Mouse (Mus musculus): Measurements from ENCODE around the gene Olfr521.
"Not testable (repeated sequence)": the region's sequence is repeated elsewhere in the genome, so short reads cannot be mapped to it uniquely, and the experiment has no call there.

The Olfr521 gene

GRCm38 (mm10) chr7:99763207-99763606 is at the start of gene Olfr521:
Olfr521 (plus strand) TSS chr7:99763507.
- DNase-seq, result no peak

GRCm38 (mm10) chr7:99716536-99716935 is 46.8 kb upstream of the Olfr521 start:
- DNase-seq, result no peak

- DNase-seq, result no peak
These were observed 33.3 kb upstream of the Olfr521 start, which contains the start of gene Olfr520 for GRCm38 (mm10) chr7:99729973-99730372. Olfr520 (plus strand) TSS chr7:99730273.

- DNase-seq, result no peak
These were observed 28.7 kb upstream of the Olfr521 start for GRCm38 (mm10) chr7:99734612-99735011.

GRCm38 (mm10) chr7:99735491-99735890 is 27.8 kb upstream of the Olfr521 start:
- not testable (repeated sequence) for DNase-seq

- no peak for DNase-seq
These were observed 24.0 kb upstream of the Olfr521 start for GRCm38 (mm10) chr7:99739276-99739675.

- no peak for DNase-seq
These were observed 18.1 kb downstream of the Olfr521 start for GRCm38 (mm10) chr7:99781385-99781784.

GRCm38 (mm10) chr7:99781916-99782315 is 18.6 kb downstream of the Olfr521 start:
- DNase-seq, result no peak

- DNase-seq, result no peak
These were observed 20.1 kb downstream of the Olfr521 start for GRCm38 (mm10) chr7:99783421-99783820.

GRCm38 (mm10) chr7:99785553-99785952 is 22.2 kb downstream of the Olfr521 start:
- DNase-seq, result no peak

GRCm38 (mm10) chr7:99786774-99787173 is 23.5 kb downstream of the Olfr521 start:
- no peak for DNase-seq

- DNase-seq, result no peak
These were observed 24.6 kb downstream of the Olfr521 start for GRCm38 (mm10) chr7:99787935-99788334.

GRCm38 (mm10) chr7:99788563-99788962 is 25.3 kb downstream of the Olfr521 start:
- DNase-seq, result no peak

- no peak for DNase-seq
These were observed 27.5 kb downstream of the Olfr521 start for GRCm38 (mm10) chr7:99790816-99791215.

GRCm38 (mm10) chr7:99794096-99794495 is 30.8 kb downstream of the Olfr521 start:
- no peak for DNase-seq

- peak; percentile 42 to 50 for DNase-seq
These were observed 32.1 kb downstream of the Olfr521 start for GRCm38 (mm10) chr7:99795192-99795981.

- no peak for DNase-seq
These were observed 33.2 kb downstream of the Olfr521 start for GRCm38 (mm10) chr7:99796471-99796870.

GRCm38 (mm10) chr7:99797261-99797660 is 34.0 kb downstream of the Olfr521 start:
- DNase-seq, result no peak

- DNase-seq, result peak in 1 of 2 experiments; percentile 39
These were observed 34.8 kb downstream of the Olfr521 start for GRCm38 (mm10) chr7:99797911-99798647.

- no peak for DNase-seq
These were observed 35.8 kb downstream of the Olfr521 start for GRCm38 (mm10) chr7:99799118-99799517.

- DNase-seq, result no peak
These were observed 40.2 kb downstream of the Olfr521 start for GRCm38 (mm10) chr7:99803535-99803934.

GRCm38 (mm10) chr7:99804033-99804432 is 40.7 kb downstream of the Olfr521 start:
- DNase-seq, result not testable (repeated sequence)

GRCm38 (mm10) chr7:99805340-99805739 is 42.0 kb downstream of the Olfr521 start:
- DNase-seq, result no peak

GRCm38 (mm10) chr7:99807043-99807442 is 43.7 kb downstream of the Olfr521 start:
- DNase-seq, result not testable (repeated sequence)

Data from spleen, adult 18-20 months (tissue).